32 mouse cellular contexts compared by ENCODE assay signal in the genomic region with DNA sequence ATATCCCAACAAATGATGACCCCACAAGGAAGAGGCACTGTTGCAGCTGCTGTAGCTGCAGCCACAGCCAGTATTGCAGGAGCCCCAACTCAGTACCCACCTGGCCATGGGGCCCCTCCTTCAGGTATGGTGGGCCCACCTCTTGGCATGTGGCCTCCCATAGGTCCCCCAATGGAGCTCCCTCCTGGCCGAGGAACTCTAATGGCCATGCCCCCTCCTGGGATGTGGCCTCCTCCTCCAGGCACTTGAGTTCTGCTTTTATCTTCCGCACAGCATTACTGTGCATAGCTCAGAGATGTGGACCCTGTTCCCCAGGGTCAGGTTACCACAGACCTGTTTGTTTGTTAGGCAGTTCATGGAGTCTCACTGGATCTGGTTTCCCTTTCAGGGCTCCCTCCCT. TPM values are rescaled to one million over a fixed set of nuclear protein-coding genes. Genes with fewer than 3 reads are reported as not detected.
DNase-seq lines count a peak whose midpoint lies in the region; ATAC-seq lines count a peak whose summit lies in the region.
"Had no signal": no experiment of that assay in that cellular context is flagged by ENCODE, and none has a peak within 500 bp of the region (broad histone marks: within the 10 kb centered on the region; RNA-seq: fewer than 3 reads in every experiment).

No protein-coding gene starts in this region.

- no peaks in the 10 kb centered on the region for H3K27me3 ChIP-seq in kidney, embryonic 15.5 days
- no peaks in the 10 kb centered on the region for H3K27me3 ChIP-seq in embryonic facial prominence, embryonic 10.5 days (replicated peaks; ENCODE audit: low read depth, poor library complexity, severe bottlenecking)
- H3K27me3 ChIP-seq in embryonic facial prominence, embryonic 11.5 days (ENCODE audit: control insufficient read depth, insufficient read depth, low read length), result no peaks in the 10 kb centered on the region
- H3K27me3 ChIP-seq: forebrain, embryonic 13.5 days; heart, embryonic 13.5 days had no signal

- DNase-seq in kidney, postnatal 14 days, result no peak
- no peak for DNase-seq in embryonic facial prominence, embryonic 10.5 days (ENCODE audit: low spot score)
- DNase-seq in embryonic facial prominence, embryonic 11.5 days (ENCODE audit: low spot score), result no peak
- no peak for DNase-seq in layer of hippocampus, postnatal 10 days (ENCODE audit: low spot score in 2 of 2)
- DNase-seq in cerebellum, adult 9-11 months, result no peak
- DNase-seq: adrenal gland, adult 8-10 months; adrenal gland, postnatal 25 days; cerebellum, adult 11-12 months; cerebellum, adult 8-10 months; cerebellum, postnatal 14 days; gastrocnemius, postnatal 10 days; gastrocnemius, postnatal 36 days; heart, adult 2 months; heart, postnatal 14 days; heart, postnatal 4 days had no signal

- 38% methylated on average over 2 of the region's 2 CpGs for WGBS in kidney, embryonic 15.5 days
- 72% methylated on average over 2 of the region's 2 CpGs for WGBS in embryonic facial prominence, embryonic 10.5 days
- WGBS in embryonic facial prominence, embryonic 11.5 days, result 49% methylated on average over 2 of the region's 2 CpGs

- no peak overlapping the region for H3K9ac ChIP-seq in kidney, embryonic 15.5 days
- H3K9ac ChIP-seq in embryonic facial prominence, embryonic 11.5 days (replicated peaks; ENCODE audit: low read length), result no peak overlapping the region
- H3K9ac ChIP-seq: forebrain, embryonic 13.5 days; heart, embryonic 13.5 days; hindbrain, embryonic 14.5 days had no signal

- H3K9me3 ChIP-seq in kidney, embryonic 15.5 days (replicated peaks), result no peaks in the 10 kb centered on the region
- H3K9me3 ChIP-seq in embryonic facial prominence, embryonic 10.5 days, result no peaks in the 10 kb centered on the region
- H3K9me3 ChIP-seq in embryonic facial prominence, embryonic 11.5 days (replicated peaks; ENCODE audit: control insufficient read depth, low read length), result no peaks in the 10 kb centered on the region
- H3K9me3 ChIP-seq: forebrain, embryonic 10.5 days; forebrain, embryonic 13.5 days; heart, embryonic 10.5 days; heart, embryonic 13.5 days had no signal

- H3K4me3 ChIP-seq in kidney, embryonic 15.5 days (replicated peaks), result no peak overlapping the region
- H3K4me3 ChIP-seq in embryonic facial prominence, embryonic 10.5 days, result no peak overlapping the region
- H3K4me3 ChIP-seq in embryonic facial prominence, embryonic 11.5 days (ENCODE audit: low read depth, low read length), result no peak overlapping the region
- H3K4me3 ChIP-seq: forebrain, embryonic 10.5 days; forebrain, embryonic 13.5 days; heart, adult 2 months; heart, embryonic 10.5 days; heart, embryonic 13.5 days had no signal

- H3K36me3 ChIP-seq in kidney, embryonic 15.5 days, result no peaks in the 10 kb centered on the region
- no peaks in the 10 kb centered on the region for H3K36me3 ChIP-seq in embryonic facial prominence, embryonic 10.5 days (replicated peaks)
- no peaks in the 10 kb centered on the region for H3K36me3 ChIP-seq in embryonic facial prominence, embryonic 11.5 days (replicated peaks; ENCODE audit: control insufficient read depth, insufficient read depth, low read depth, low read length)
- H3K36me3 ChIP-seq: forebrain, embryonic 10.5 days; heart, embryonic 10.5 days; heart, embryonic 13.5 days had no signal

- 0 out of 2 replicates have a peak, but pooled peaks have one; percentile 49 for ATAC-seq in kidney, embryonic 15.5 days (replicated peaks; ENCODE audit: low FRiP score)
- ATAC-seq in embryonic facial prominence, embryonic 11.5 days (replicated peaks; ENCODE audit: insufficient number of reproducible peaks, low FRiP score, low TSS enrichment, low read depth), result 0 out of 2 replicates have a peak, but pooled peaks have one; percentile 34
- ATAC-seq: CD4-positive, CD25-positive, alpha-beta regulatory T cell, adult 4 months; forebrain, embryonic 13.5 days; forebrain, embryonic 16.5 days; hindbrain, postnatal 0 days had no signal

- H3K4me1 ChIP-seq in kidney, embryonic 15.5 days, result 0 out of 2 replicates have a peak, but pooled peaks cover 2% of the 10 kb centered on the region
- peaks cover 6% of the 10 kb centered on the region for H3K4me1 ChIP-seq in embryonic facial prominence, embryonic 10.5 days
- no peaks in the 10 kb centered on the region for H3K4me1 ChIP-seq in embryonic facial prominence, embryonic 11.5 days (ENCODE audit: control insufficient read depth, insufficient read depth, low read length)
- H3K4me1 ChIP-seq: forebrain, embryonic 10.5 days; forebrain, embryonic 13.5 days; heart, embryonic 13.5 days had no signal

- H3K27ac ChIP-seq in kidney, embryonic 15.5 days, result no peak overlapping the region
- H3K27ac ChIP-seq in embryonic facial prominence, embryonic 10.5 days (replicated peaks), result peak overlapping the region; percentile 14; the same call in 1 of the 2 replicates
- no peak overlapping the region for H3K27ac ChIP-seq in embryonic facial prominence, embryonic 11.5 days (replicated peaks; ENCODE audit: low read depth, low read length)
- H3K27ac ChIP-seq: forebrain, embryonic 10.5 days; forebrain, embryonic 13.5 days; heart, adult 2 months; heart, embryonic 10.5 days; heart, embryonic 13.5 days; hindbrain, embryonic 14.5 days; hindbrain, postnatal 0 days had no signal

- H3K4me2 ChIP-seq in kidney, embryonic 15.5 days, result no peak overlapping the region
- no peak overlapping the region for H3K4me2 ChIP-seq in embryonic facial prominence, embryonic 11.5 days (ENCODE audit: low read depth, low read length)
- H3K4me2 ChIP-seq: forebrain, embryonic 13.5 days; heart, embryonic 13.5 days; hindbrain, embryonic 14.5 days had no signal

RNA-seq across cellular contexts. Expression of gene Slc22a16, which starts 20.8 kb away (rescaled TPM):
- polyA plus RNA-seq in kidney, embryonic 15.5 days (2015; fragmentation: Nextera tagmentation; extraction: Ambion mirVana), result not detected in 2 replicates
- polyA plus RNA-seq in embryonic facial prominence, embryonic 10.5 days (2016; fragmentation: Nextera tagmentation; extraction: Ambion mirVana), result not detected in 2 replicates
- not detected in 2 replicates for polyA plus RNA-seq in embryonic facial prominence, embryonic 11.5 days (2014; fragmentation: Nextera tagmentation; extraction: Ambion mirVana)
- total RNA-seq in layer of hippocampus, postnatal 10 days (2021), result not detected
- total RNA-seq: adrenal gland, adult 8-10 months; adrenal gland, postnatal 25 days; gastrocnemius, adult 18-20 months; gastrocnemius, postnatal 10 days; gastrocnemius, postnatal 36 days; granulocyte monocyte progenitor cell, adult 5-6 weeks; heart, adult 2 months; heart, postnatal 14 days; heart, postnatal 4 days; hindbrain, postnatal 0 days; MEL had no signal
- polyA plus RNA-seq: brain, embryonic 14.5 days; C2C12; CD4-positive, CD25-positive, alpha-beta regulatory T cell, adult 4 months; embryonic facial prominence, embryonic 14.5 days; forebrain, embryonic 10.5 days; forebrain, embryonic 13.5 days; forebrain, embryonic 16.5 days; heart, embryonic 10.5 days; heart, embryonic 13.5 days; heart, embryonic 16.5 days; hindbrain, embryonic 11.5 days; hindbrain, embryonic 14.5 days; hindbrain, postnatal 0 days had no signal
